In genomic region chr17:46975183-46975582, GRCm38 (mm10) we compare ENCODE assay signal across 9 mouse cellular contexts. TPM values are rescaled to one million over a fixed set of nuclear protein-coding genes. Genes with fewer than 3 reads are reported as not detected.
DNase-seq lines count a peak whose midpoint lies in the region; ATAC-seq and TF ChIP-seq lines count a peak whose summit lies in the region.
"Had no signal": no experiment of that assay in that cellular context is flagged by ENCODE, and none has a peak within 500 bp of the region (broad histone marks: within the 10 kb centered on the region; RNA-seq: fewer than 3 reads in every experiment).

No protein-coding gene starts in this region.

- H3K36me3 ChIP-seq in forebrain, embryonic 10.5 days (replicated peaks), result peaks cover 100% of the 10 kb centered on the region
- H3K36me3 ChIP-seq in forebrain, embryonic 16.5 days (ENCODE audit: control insufficient read depth, insufficient read depth), result peaks cover 63% of the 10 kb centered on the region
- peaks cover 80% of the 10 kb centered on the region for H3K36me3 ChIP-seq in kidney, postnatal 0 days (ENCODE audit: insufficient read depth, low read length)

- H3K4me2 ChIP-seq in forebrain, embryonic 16.5 days (ENCODE audit: low read length), result no peak overlapping the region
- H3K4me2 ChIP-seq in kidney, postnatal 0 days (ENCODE audit: low read length), result no peak overlapping the region
- H3K4me2 ChIP-seq: stomach, embryonic 15.5 days had no signal

- H3K4me1 ChIP-seq in forebrain, embryonic 10.5 days, result no peaks in the 10 kb centered on the region
- no peaks in the 10 kb centered on the region for H3K4me1 ChIP-seq in forebrain, embryonic 16.5 days (replicated peaks; ENCODE audit: control insufficient read depth, insufficient read depth, low read length)
- H3K4me1 ChIP-seq in kidney, postnatal 0 days (replicated peaks; ENCODE audit: insufficient read depth, low read length), result no peaks in the 10 kb centered on the region
- H3K4me1 ChIP-seq: stomach, embryonic 15.5 days had no signal

- H3K27ac ChIP-seq in forebrain, embryonic 10.5 days, result no peak overlapping the region
- no peak overlapping the region for H3K27ac ChIP-seq in forebrain, embryonic 16.5 days (ENCODE audit: low read length)
- no peak overlapping the region for H3K27ac ChIP-seq in kidney, postnatal 0 days
- H3K27ac ChIP-seq: stomach, embryonic 15.5 days had no signal

- H3K9ac ChIP-seq in forebrain, embryonic 16.5 days (replicated peaks; ENCODE audit: low read depth, low read length), result no peak overlapping the region
- H3K9ac ChIP-seq in kidney, postnatal 0 days (ENCODE audit: low read depth, low read length), result no peak overlapping the region
- H3K9ac ChIP-seq: stomach, embryonic 15.5 days had no signal

- peak; percentile 69 for DNase-seq in forebrain, embryonic 10.5 days (ENCODE audit: extremely low spot score, low spot score)
- peak; percentile 67 for DNase-seq in urinary bladder, postnatal 14 days (ENCODE audit: low spot score)
- no peak for DNase-seq in urinary bladder, adult 2 months (ENCODE audit: low spot score)
- peak; percentile 80 for DNase-seq in embryo, embryonic 10.5 days (ENCODE audit: low spot score)
- DNase-seq in kidney, postnatal 0 days (ENCODE audit: low spot score), result peak; percentile 41
- peak; percentile 32 for DNase-seq in lung, postnatal 25 days (ENCODE audit: low spot score)
- peak; percentile 76 to 86 for DNase-seq in spleen, postnatal 10 days (ENCODE audit: low spot score in 2 of 2)

- 58% methylated on average over 3 of the region's 3 CpGs for WGBS in forebrain, embryonic 10.5 days
- WGBS in forebrain, embryonic 16.5 days, result 72% methylated on average over 3 of the region's 3 CpGs
- 68% methylated on average over 3 of the region's 3 CpGs for WGBS in kidney, postnatal 0 days

- no peak for ATAC-seq in forebrain, embryonic 16.5 days
- no peak for ATAC-seq in kidney, postnatal 0 days (replicated peaks; ENCODE audit: low FRiP score, low read depth)

- no peak overlapping the region for H3K4me3 ChIP-seq in forebrain, embryonic 10.5 days
- H3K4me3 ChIP-seq in forebrain, embryonic 16.5 days (replicated peaks; ENCODE audit: low read length), result no peak overlapping the region
- no peak overlapping the region for H3K4me3 ChIP-seq in kidney, postnatal 0 days (replicated peaks; ENCODE audit: low read depth, low read length)
- H3K4me3 ChIP-seq: stomach, embryonic 15.5 days had no signal

- H3K9me3 ChIP-seq in forebrain, embryonic 10.5 days, result no peaks in the 10 kb centered on the region
- H3K9me3 ChIP-seq in forebrain, embryonic 16.5 days (ENCODE audit: control insufficient read depth, low read length), result peaks cover 4% of the 10 kb centered on the region; the same call in 1 of the 2 replicates
- H3K9me3 ChIP-seq in kidney, postnatal 0 days (replicated peaks; ENCODE audit: low read length), result no peaks in the 10 kb centered on the region
- H3K9me3 ChIP-seq: stomach, embryonic 15.5 days had no signal

- peak; percentile 84 for TF ChIP-seq CTCF in kidney, postnatal 0 days (IDR thresholded peaks at IDR 0.05; ENCODE audit: low read depth)

- no peaks in the 10 kb centered on the region for H3K27me3 ChIP-seq in forebrain, embryonic 10.5 days (ENCODE audit: poor library complexity, severe bottlenecking)
- H3K27me3 ChIP-seq in forebrain, embryonic 16.5 days (replicated peaks; ENCODE audit: control insufficient read depth, insufficient read depth, low read length), result no peaks in the 10 kb centered on the region
- no peaks in the 10 kb centered on the region for H3K27me3 ChIP-seq in kidney, postnatal 0 days (ENCODE audit: insufficient read depth, low read length)
- H3K27me3 ChIP-seq: stomach, embryonic 15.5 days had no signal

RNA-seq across cellular contexts. Expression of gene Ubr2, which starts 35.2 kb away (rescaled TPM):
- polyA plus RNA-seq in forebrain, embryonic 10.5 days (2016; fragmentation: Nextera tagmentation; extraction: Ambion mirVana), result 13.3 and 15.7 TPM in 2 replicates
- polyA plus RNA-seq in forebrain, embryonic 16.5 days (2015; fragmentation: Nextera tagmentation; extraction: Ambion mirVana), result 16.0 and 16.9 TPM in 2 replicates
- 33.4 and 39.2 TPM in 2 replicates for polyA plus RNA-seq in urinary bladder, adult 2 months (2012; rRNA removed)
- polyA plus RNA-seq in kidney, postnatal 0 days (2015; fragmentation: Nextera tagmentation; extraction: Ambion mirVana), result 11.9 TPM in 2 replicates
